Mouse (Mus musculus) olfactory bulb, adult 2 months (tissue): ENCODE results near the gene Hoxc10. TPM values are rescaled to one million over a fixed set of nuclear protein-coding genes. Genes with fewer than 3 reads are reported as not detected.

ENCODE experiments used
- H3K27ac ChIP-seq: fragments of 200-500 bp; 2 replicates; pipeline ENCODE4 v1.5.1; 2012; ENCODE audit warnings: low read depth, low read length; ENCODE audit not compliant: insufficient read depth
- H3K4me1 ChIP-seq: fragments of 200-500 bp; 2 replicates; pipeline ENCODE4 v1.6.1; 2012; ENCODE audit warnings: low read length; ENCODE audit not compliant: control insufficient read depth, insufficient read depth
- H3K4me3 ChIP-seq: fragments of 200-500 bp; 2 replicates; pipeline ENCODE4 v1.5.1; 2012; ENCODE audit warnings: mild to moderate bottlenecking, low read depth, low read length, moderate library complexity; ENCODE audit not compliant: insufficient read depth
- CTCF ChIP-seq: fragments of 200-500 bp; IDR thresholded peaks from 2 replicates; pipeline ENCODE4 v1.5.1; 2012; ENCODE audit warnings: low read depth, mild to moderate bottlenecking, low read length, moderate library complexity; ENCODE audit not compliant: insufficient read depth
- POLR2A ChIP-seq: fragments of 200-500 bp; IDR thresholded peaks from 2 replicates; pipeline ENCODE4 v1.6.1; 2012; ENCODE audit warnings: mild to moderate bottlenecking, low read depth, low read length, moderate library complexity; ENCODE audit not compliant: insufficient read depth
- WGBS: fragments of 180-500 bp; shearing (Covaris S2); methylation state at CpG from one replicate; pipeline ENCODE4 v1.1.7; 2018; 5-methylcytosine and 5-hydroxymethylcytosine counted together
- polyA plus RNA-seq: library from polyadenylated mRNA; stranded (reverse); fragments of >200 nt; gene quantifications from 2 replicates; pipeline ENCODE4 v1.2.4, GENCODE M21; 2012; ENCODE audit warnings: low replicate concordance; ENCODE audit not compliant: missing spikeins, insufficient read depth, insufficient read length

The Hoxc10 gene
- polyA plus RNA-seq, 1 experiment, result not detected

DNA sequence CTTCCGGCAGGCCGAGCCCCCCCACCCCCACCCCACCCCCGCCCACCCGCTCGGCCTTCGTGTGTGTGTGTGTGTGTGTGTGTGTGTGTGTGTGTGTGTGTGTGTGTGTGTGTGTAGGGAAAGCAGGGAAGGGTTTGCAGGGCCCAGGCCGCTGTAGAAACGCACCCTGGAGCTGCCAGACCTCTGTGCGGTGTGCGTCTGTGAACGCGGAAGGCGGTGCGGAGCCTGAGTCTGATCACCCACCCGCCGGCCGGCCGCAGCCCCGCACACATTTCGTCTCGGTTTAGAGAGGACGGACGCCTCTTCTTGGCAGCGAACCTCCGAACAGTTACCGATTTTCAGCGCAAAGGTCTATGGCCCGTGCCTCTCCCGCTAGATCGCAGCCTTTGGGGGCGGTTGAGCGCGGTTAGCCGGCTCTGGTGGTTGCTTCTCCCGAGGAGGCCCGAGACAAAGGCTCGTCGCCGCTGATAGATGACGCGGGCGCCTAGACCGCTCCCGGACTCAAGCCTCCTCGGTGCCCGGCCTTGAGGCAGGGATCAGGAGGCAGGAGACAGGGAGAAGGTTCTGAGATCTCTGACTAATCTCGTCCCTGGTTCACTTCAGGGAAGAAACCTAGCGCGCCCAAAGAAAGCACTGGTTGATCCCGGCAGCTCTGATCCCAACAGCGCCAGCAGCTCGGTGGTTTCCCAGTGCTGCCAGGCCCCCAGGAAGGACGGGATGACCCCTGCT is 23.7 kb upstream of the Hoxc10 start:
- H3K4me1 ChIP-seq, result 0 out of 2 replicates have a peak, but pooled peaks cover 3% of the 10 kb centered on the region
- WGBS, result under 1% methylated on average over 52 of the region's 53 CpGs
- H3K27ac ChIP-seq, result no peak overlapping the region
- no peak for TF ChIP-seq CTCF
- TF ChIP-seq POLR2A, result no peak
- H3K4me3 ChIP-seq, result no peak overlapping the region

DNA sequence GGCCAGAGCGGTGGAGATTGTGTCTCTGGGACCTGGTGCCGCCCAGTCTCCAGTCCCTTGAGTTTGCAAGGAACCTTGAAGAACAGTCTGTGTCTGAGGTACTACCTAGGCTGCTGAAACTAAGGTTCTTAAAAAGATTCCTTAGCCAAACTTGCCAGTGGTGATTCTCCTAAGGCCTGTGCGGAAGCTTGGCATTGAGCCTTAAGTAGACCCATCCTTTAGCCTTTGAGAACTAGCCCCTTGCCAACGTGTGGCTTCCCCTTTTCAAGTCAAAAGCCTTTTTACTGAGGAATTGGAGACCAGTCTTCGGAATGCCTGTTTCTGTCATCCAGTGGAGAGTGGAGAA is 23.2 kb upstream of the Hoxc10 start:
- Histone ChIP-seq H3K4me1 (0 out of 2 replicates have a peak, but pooled peaks cover 3% of the 10 kb centered on the region), H3K27ac (no peak overlapping the region), H3K4me3 (no peak overlapping the region)
- WGBS, result 5% methylated on average over 5 of the region's 5 CpGs
- TF ChIP-seq CTCF (no peak), POLR2A (no peak)

DNA sequence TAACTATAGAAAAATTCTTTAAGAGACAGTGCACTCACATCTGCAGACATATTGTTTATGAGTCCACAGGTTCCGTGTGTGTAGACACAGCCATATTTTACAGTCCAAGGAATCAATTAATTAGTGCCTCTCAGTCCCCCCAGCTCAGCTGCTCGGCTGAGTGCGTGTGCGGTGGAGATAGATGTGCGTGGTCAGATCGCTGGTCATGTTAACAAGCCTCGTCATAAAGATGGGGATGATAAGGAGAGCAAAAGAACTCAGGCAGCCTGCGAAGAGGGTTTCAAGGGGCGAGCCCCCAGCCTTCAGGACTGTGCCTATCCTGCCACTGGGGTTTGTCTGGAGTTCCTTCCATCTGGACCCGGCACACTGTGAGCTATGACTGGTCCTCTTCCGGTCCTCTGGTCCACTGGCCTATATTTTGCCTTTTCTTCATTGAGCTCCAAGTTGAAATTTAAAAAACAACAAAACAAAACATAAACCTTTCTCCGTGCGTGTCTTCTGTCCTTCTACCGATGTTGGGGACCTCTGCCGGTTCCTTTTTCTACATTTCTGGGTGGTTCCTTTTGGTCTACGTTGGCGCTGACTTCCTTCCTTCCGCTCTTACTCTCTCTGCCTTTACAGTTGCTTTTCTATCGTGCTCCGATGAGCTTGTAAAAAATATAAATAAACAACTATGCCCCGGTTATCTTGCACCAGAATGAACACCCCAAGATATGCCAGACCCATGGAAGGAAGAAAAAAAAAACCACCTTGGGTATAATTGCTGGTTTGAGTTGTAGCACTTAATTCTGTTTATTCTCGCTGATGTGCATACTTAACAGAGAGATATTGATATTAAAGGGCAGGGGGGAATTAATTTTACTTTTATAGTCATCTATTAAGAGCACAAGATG is 21.2 kb upstream of the Hoxc10 start:
- WGBS, result 14% methylated on average over 22 of the region's 22 CpGs
- Histone ChIP-seq H3K4me1 (0 out of 2 replicates have a peak, but pooled peaks cover 3% of the 10 kb centered on the region), H3K4me3 (no peak overlapping the region), H3K27ac (no peak overlapping the region)
- no peak for TF ChIP-seq POLR2A
- TF ChIP-seq CTCF, result no peak

DNA sequence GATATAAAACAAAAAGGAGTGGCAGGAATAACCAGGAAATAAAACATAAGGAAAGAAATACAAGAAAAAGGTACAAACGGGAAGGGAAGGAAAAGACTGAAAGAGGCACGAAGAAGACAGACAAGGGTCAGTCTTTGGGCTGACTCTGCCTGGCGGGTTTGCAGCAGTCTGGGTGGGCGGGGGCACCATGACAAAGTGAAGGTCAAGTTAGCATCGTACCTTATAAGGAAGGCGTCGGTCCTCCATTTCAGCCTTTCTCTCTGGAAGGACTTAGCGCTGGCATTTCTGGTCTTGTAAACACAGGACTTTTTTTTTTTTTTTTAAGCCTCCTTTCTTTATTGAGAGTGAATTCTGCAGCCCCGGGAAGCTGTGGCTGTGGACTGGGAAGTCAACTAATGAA is 19.3 kb upstream of the Hoxc10 start:
- Histone ChIP-seq H3K4me3 (no peak overlapping the region), H3K4me1 (0 out of 2 replicates have a peak, but pooled peaks cover 3% of the 10 kb centered on the region), H3K27ac (no peak overlapping the region)
- WGBS, result 7% methylated on average over 9 of the region's 9 CpGs
- TF ChIP-seq CTCF, result no peak
- no peak for TF ChIP-seq POLR2A

DNA sequence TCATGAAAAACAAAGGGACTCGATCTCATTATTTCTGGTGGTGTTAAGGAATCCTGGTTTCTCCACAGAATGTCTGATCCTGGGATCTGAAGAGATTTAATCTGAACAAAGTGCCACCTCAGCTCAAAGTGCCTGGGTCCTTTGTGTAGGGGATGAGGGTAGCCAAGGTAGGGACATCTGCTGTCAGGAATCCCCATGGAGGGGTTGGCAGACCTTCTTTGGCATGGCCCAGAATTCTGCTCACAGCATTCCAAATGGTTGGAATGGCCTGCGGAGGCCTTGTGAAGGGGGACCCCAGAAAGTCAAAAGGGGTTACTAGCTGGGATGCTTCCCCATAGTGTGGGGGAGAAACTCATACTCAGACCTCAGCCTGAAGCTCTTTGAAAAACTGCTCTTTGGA is 17.8 kb upstream of the Hoxc10 start:
- 18% methylated on average over 2 of the region's 2 CpGs for WGBS
- H3K27ac ChIP-seq, result no peak overlapping the region
- H3K4me1 ChIP-seq, result no peaks in the 10 kb centered on the region
- H3K4me3 ChIP-seq, result no peak overlapping the region
- TF ChIP-seq CTCF (no peak), POLR2A (no peak)

DNA sequence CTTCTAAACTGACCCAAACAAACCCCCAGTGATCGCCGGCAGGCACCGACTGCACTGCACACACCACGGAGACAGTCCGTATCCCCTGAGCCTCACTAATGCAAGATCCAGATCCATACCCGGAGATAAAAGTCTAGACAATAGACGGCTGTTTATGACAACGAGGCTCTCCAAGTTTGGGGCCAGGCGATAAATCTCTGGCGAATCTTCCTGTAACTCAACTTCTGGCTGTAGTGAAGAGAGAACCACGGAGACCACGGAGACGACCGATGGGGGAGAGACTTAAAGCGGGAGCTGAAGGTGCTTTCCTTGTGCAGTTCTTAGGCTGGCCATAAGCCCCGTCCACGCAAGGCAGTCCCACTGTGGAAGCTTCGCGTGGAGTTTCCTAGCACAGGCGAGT is 16.9 kb upstream of the Hoxc10 start:
- Histone ChIP-seq H3K4me1 (no peaks in the 10 kb centered on the region), H3K4me3 (no peak overlapping the region), H3K27ac (no peak overlapping the region)
- 2% methylated on average over 20 of the region's 20 CpGs for WGBS
- TF ChIP-seq CTCF (no peak), POLR2A (no peak)

DNA sequence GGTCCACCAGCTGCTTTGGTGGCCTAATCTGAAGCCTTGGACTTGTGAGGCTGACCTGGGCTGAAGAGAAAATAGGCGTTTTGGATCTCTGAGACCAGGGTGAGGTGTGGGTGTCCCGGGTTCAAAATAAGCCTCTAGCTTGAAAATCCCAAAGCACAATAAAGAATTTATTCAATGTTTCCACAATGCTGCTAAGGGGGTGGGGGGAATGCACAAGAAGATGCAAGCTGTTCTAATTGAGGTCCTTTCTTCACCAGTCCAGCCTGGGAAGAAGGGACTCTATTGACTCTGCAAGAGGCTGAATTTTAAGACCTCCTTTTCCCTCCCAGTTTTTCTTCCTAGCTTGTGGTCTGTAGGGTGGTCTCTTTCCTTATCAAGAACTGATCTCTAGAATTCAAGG is 15.7 kb upstream of the Hoxc10 start:
- Histone ChIP-seq H3K4me1 (no peaks in the 10 kb centered on the region), H3K4me3 (no peak overlapping the region), H3K27ac (no peak overlapping the region)
- no peak for TF ChIP-seq CTCF
- TF ChIP-seq POLR2A, result no peak
- 10% methylated on average over 2 of the region's 2 CpGs for WGBS

DNA sequence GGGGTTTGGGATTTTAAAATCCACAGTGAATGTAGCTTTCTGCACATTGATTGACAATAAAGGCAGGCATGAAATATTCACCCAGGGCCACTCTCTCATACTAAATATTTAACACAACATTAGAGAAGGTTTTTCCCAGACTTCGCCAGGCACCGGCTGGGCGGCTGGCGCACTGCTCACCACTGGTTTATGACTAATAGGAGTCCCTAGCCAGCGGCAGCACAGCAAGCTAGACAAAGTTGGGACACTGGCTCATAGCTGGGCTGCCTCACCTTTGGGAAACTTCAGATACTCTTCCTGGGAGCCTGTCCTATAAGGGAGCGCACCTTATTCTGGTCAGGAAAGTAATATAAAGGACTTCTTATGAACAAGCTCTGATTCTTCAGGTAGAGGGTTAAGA is 13.0 kb upstream of the Hoxc10 start:
- TF ChIP-seq CTCF, result no peak
- TF ChIP-seq POLR2A, result no peak
- 7% methylated on average over 6 of the region's 6 CpGs for WGBS
- Histone ChIP-seq H3K4me3 (no peak overlapping the region), H3K27ac (no peak overlapping the region), H3K4me1 (no peaks in the 10 kb centered on the region)

DNA sequence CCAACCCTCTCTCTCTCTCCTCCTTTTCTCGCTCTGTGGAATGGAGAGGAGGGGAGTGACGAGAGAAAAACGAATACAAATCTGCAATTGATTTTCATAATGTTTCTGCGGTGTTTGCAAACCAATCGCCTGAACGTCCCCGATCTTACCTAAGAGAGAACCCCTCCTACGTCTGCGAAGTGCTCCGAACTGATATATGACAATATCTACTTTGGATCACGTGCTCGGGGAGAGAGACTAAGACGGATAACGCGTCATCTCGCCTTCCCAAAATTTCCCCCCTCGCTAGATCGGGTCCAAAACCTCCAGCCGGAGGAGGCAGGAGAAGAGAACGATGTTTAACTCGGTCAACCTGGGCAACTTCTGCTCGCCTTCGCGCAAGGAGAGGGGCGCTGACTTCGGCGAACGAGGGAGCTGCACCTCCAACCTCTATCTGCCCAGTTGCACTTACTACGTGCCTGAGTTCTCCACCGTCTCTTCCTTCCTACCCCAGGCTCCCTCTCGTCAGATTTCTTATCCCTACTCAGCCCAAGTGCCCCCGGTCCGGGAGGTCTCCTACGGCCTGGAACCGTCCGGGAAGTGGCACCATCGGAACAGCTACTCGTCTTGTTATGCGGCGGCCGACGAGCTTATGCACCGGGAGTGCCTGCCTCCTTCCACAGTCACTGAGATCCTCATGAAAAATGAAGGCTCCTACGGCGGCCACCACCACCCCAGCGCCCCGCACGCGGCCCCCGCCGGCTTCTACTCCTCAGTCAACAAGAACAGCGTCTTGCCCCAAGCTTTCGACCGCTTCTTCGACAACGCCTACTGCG is 12.2 kb upstream of the Hoxc10 start, which contains the start of gene Hoxc11:
TSS of gene Hoxc11 (plus strand) at position 236 of the 815 bp plus-strand sequence.
- WGBS, result 2% methylated on average over 57 of the region's 57 CpGs
- no peak for TF ChIP-seq POLR2A
- no peak for TF ChIP-seq CTCF

More for the DNA sequence above, 12.2 kb upstream of the Hoxc10 start, which contains the start of gene Hoxc11:
- no peak within 1 kb of the TSS for H3K4me3 ChIP-seq
- no peaks in the 10 kb centered on the region for H3K4me1 ChIP-seq
- no peak within 1 kb of the TSS for H3K27ac ChIP-seq
